9 mouse cellular contexts compared by ENCODE assay signal in the genomic region with DNA sequence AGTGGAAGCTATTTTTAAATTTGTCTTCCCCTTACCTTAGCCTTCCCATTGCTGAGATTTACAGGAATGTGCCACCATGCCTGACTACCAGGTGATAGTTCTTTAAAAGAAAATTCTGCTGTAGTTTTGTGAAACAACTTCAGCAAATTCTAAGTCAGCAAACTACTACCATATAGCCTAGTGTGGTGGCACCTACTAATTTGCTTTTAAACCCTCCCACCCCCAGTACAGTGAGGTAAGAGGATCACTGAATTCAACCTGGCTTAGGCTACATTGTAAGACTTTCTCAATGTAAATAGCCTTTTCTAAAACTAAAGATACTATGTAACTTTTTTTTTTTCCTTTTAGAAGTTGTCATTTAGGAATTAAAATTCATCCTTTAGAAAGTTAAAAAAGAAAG. TPM values are rescaled to one million over a fixed set of nuclear protein-coding genes. Genes with fewer than 3 reads are reported as not detected.
A peak's percentile ranks its signal among the peaks of the same experiment; 100 is the strongest.
DNase-seq lines count a peak whose midpoint lies in the region; ATAC-seq and TF ChIP-seq lines count a peak whose summit lies in the region.
"Had no signal": no experiment of that assay in that cellular context is flagged by ENCODE, and none has a peak within 500 bp of the region (broad histone marks: within the 10 kb centered on the region; RNA-seq: fewer than 3 reads in every experiment).

No protein-coding gene starts in this region.

- no peak for DNase-seq in heart, postnatal 10 days
- DNase-seq in hindbrain, embryonic 14.5 days (ENCODE audit: low spot score) = no peak
- no peak for DNase-seq in adrenal gland, postnatal 10 days
- DNase-seq in frontal cortex, postnatal 10 days (ENCODE audit: low spot score in 2 of 2) = no peak
- DNase-seq in left cerebral cortex, adult 9 months (ENCODE audit: low spot score in 2 of 2) = no peak
- DNase-seq: cerebellum, adult 11-12 months had no signal

- H3K36me3 ChIP-seq in heart, embryonic 15.5 days = peaks cover 9% of the 10 kb centered on the region
- H3K36me3 ChIP-seq in hindbrain, embryonic 14.5 days (replicated peaks; ENCODE audit: control insufficient read depth, insufficient read depth) = peaks cover 11% of the 10 kb centered on the region
- H3K36me3 ChIP-seq in midbrain, embryonic 12.5 days = peaks cover 7% of the 10 kb centered on the region

- no peaks in the 10 kb centered on the region for H3K27me3 ChIP-seq in heart, embryonic 15.5 days
- H3K27me3 ChIP-seq in hindbrain, embryonic 14.5 days (ENCODE audit: control insufficient read depth, insufficient read depth, low read length) = no peaks in the 10 kb centered on the region
- H3K27me3 ChIP-seq in midbrain, embryonic 12.5 days = no peaks in the 10 kb centered on the region

- TF ChIP-seq POLR2A in bone marrow macrophage, adult 2 months (IDR thresholded peaks at IDR 0.05; ENCODE audit: borderline replicate concordance, low read depth, low read length) = no peak

- H3K9ac ChIP-seq in heart, embryonic 15.5 days = peak overlapping the region; percentile 93; the same call in 1 of the 2 replicates
- H3K9ac ChIP-seq in hindbrain, embryonic 14.5 days = peak overlapping the region; percentile 80
- no peak overlapping the region for H3K9ac ChIP-seq in midbrain, embryonic 12.5 days (replicated peaks)

- intact Hi-C loops in heart, postnatal 10 days (cut with DNase I) = loop anchor here (5.0 kb wide), 2 partner anchors 86 to 121 kb away; a partner anchor contains a TSS

- ATAC-seq in heart, embryonic 15.5 days (replicated peaks; ENCODE audit: insufficient number of reproducible peaks, insufficient read depth, low FRiP score, low read depth) = no peak
- ATAC-seq in hindbrain, embryonic 14.5 days (ENCODE audit: low FRiP score) = no peak
- no peak for ATAC-seq in midbrain, embryonic 12.5 days (ENCODE audit: low FRiP score, low read depth)

- H3K27ac ChIP-seq in heart, embryonic 15.5 days = 0 out of 2 replicates have a peak overlapping the region, but pooled peaks have one; percentile 98
- no peak overlapping the region for H3K27ac ChIP-seq in bone marrow macrophage, adult 2 months (ENCODE audit: insufficient read depth, low read depth, low read length)
- H3K27ac ChIP-seq in hindbrain, embryonic 14.5 days = no peak overlapping the region
- H3K27ac ChIP-seq in midbrain, embryonic 12.5 days (replicated peaks) = no peak overlapping the region

- H3K4me2 ChIP-seq in heart, embryonic 15.5 days = peak overlapping the region; percentile 73
- peak overlapping the region; percentile 81 for H3K4me2 ChIP-seq in hindbrain, embryonic 14.5 days (replicated peaks)
- peak overlapping the region; percentile 63 for H3K4me2 ChIP-seq in midbrain, embryonic 12.5 days (replicated peaks)

- H3K4me3 ChIP-seq in heart, embryonic 15.5 days = peak overlapping the region; percentile 81
- peak overlapping the region; percentile 99 for H3K4me3 ChIP-seq in bone marrow macrophage, adult 2 months (ENCODE audit: insufficient read depth, low read length)
- H3K4me3 ChIP-seq in hindbrain, embryonic 14.5 days (replicated peaks; ENCODE audit: low read length) = peak overlapping the region; percentile 78
- H3K4me3 ChIP-seq in midbrain, embryonic 12.5 days = peak overlapping the region; percentile 90

- H3K9me3 ChIP-seq in heart, embryonic 15.5 days (replicated peaks) = no peaks in the 10 kb centered on the region
- H3K9me3 ChIP-seq in hindbrain, embryonic 14.5 days (ENCODE audit: control insufficient read depth, low read length) = no peaks in the 10 kb centered on the region
- H3K9me3 ChIP-seq in midbrain, embryonic 12.5 days = no peaks in the 10 kb centered on the region

- peaks cover 16% of the 10 kb centered on the region for H3K4me1 ChIP-seq in heart, embryonic 15.5 days (replicated peaks)
- peaks cover 4% of the 10 kb centered on the region for H3K4me1 ChIP-seq in bone marrow macrophage, adult 2 months (ENCODE audit: control insufficient read depth, insufficient read depth, low read length)
- peaks cover 22% of the 10 kb centered on the region for H3K4me1 ChIP-seq in hindbrain, embryonic 14.5 days (replicated peaks; ENCODE audit: control insufficient read depth, insufficient read depth, low read length)
- H3K4me1 ChIP-seq in midbrain, embryonic 12.5 days = peaks cover 20% of the 10 kb centered on the region

- no peak for TF ChIP-seq CTCF in bone marrow macrophage, adult 2 months (IDR thresholded peaks at IDR 0.05; ENCODE audit: low read depth, low read length)

RNA-seq across cellular contexts. Expression of a gene that starts 1.5 kb away (rescaled TPM):
- 35.0 and 41.0 TPM in 2 replicates for polyA plus RNA-seq in heart, embryonic 15.5 days (2015; fragmentation: Nextera tagmentation; extraction: Ambion mirVana)
- 10 to 100 TPM; 29.8 to 37.9 TPM for total RNA-seq in heart, postnatal 10 days (2021)
- 37.5 and 39.7 TPM in 2 replicates for polyA plus RNA-seq in bone marrow macrophage, adult 2 months (2012; ENCODE audit: insufficient read depth, insufficient read length, missing spikeins)
- polyA plus RNA-seq in hindbrain, embryonic 14.5 days (2014; fragmentation: Nextera tagmentation; extraction: Ambion mirVana) = 90.6 and 103 TPM in 2 replicates
- polyA plus RNA-seq in midbrain, embryonic 12.5 days (2016; fragmentation: Nextera tagmentation; extraction: Ambion mirVana) = 51.4 and 55.8 TPM in 2 replicates
- 10 to 100 TPM; 33.7 to 40.9 TPM for total RNA-seq in adrenal gland, postnatal 10 days (2021)

RNA-seq across cellular contexts. Expression of a gene that starts 14.3 kb away (rescaled TPM):
- polyA plus RNA-seq in heart, embryonic 15.5 days (2015; fragmentation: Nextera tagmentation; extraction: Ambion mirVana) = 0.63 and 1.3 TPM in 2 replicates
- total RNA-seq in heart, postnatal 10 days (2021) = under 1 TPM; 0.17 to 0.22 TPM
- not detected in 2 replicates for polyA plus RNA-seq in bone marrow macrophage, adult 2 months (2012; ENCODE audit: insufficient read depth, insufficient read length, missing spikeins)
- polyA plus RNA-seq in hindbrain, embryonic 14.5 days (2014; fragmentation: Nextera tagmentation; extraction: Ambion mirVana) = 3.6 and 4.3 TPM in 2 replicates
- 6.0 and 6.4 TPM in 2 replicates for polyA plus RNA-seq in midbrain, embryonic 12.5 days (2016; fragmentation: Nextera tagmentation; extraction: Ambion mirVana)
- total RNA-seq in adrenal gland, postnatal 10 days (2021) = 1 to 10 TPM in 1 of 2 experiments, under 1 TPM in 1; 0.99 to 1.2 TPM
